Comparison of ENCODE assay signal across 8 mouse cellular contexts in genomic region chr11:83302526-83303251, GRCm38 (mm10). TPM values are rescaled to one million over a fixed set of nuclear protein-coding genes. Genes with fewer than 3 reads are reported as not detected.
DNase-seq lines count a peak whose midpoint lies in the region; ATAC-seq and TF ChIP-seq lines count a peak whose summit lies in the region.

Gene Pex12, minus strand, starts transcription at chr11:83302586.

- H3K27me3 ChIP-seq in forebrain, embryonic 10.5 days (ENCODE audit: poor library complexity, severe bottlenecking), result no peaks in the 10 kb centered on the region
- no peaks in the 10 kb centered on the region for H3K27me3 ChIP-seq in heart, embryonic 15.5 days
- H3K27me3 ChIP-seq in liver, embryonic 14.5 days (ENCODE audit: control insufficient read depth, insufficient read depth, low read length), result no peaks in the 10 kb centered on the region
- H3K27me3 ChIP-seq in neural tube, embryonic 11.5 days (ENCODE audit: control insufficient read depth, insufficient read depth, low read length), result no peaks in the 10 kb centered on the region
- H3K27me3 ChIP-seq in stomach, postnatal 0 days (ENCODE audit: control insufficient read depth, insufficient read depth, low read length), result no peaks in the 10 kb centered on the region

- TF ChIP-seq EP300 in liver, embryonic 14.5 days (IDR thresholded peaks at IDR 0.05; ENCODE audit: low read depth), result peak; percentile 48; the same call in 1 of the 2 replicates
- no peak for TF ChIP-seq EP300 in stomach, postnatal 0 days (optimal IDR thresholded peaks at IDR 0.05)

- peak; percentile 91 to 95 for DNase-seq in CD8-positive naive resting alpha-beta T cell, adult 2 months (ENCODE audit: low read depth in 2 of 2, low spot score in 2 of 2)
- peak; percentile 98 for DNase-seq in c-Kit-positive CD71-negative TER-119-negative erythroid progenitor cells, embryonic 14.5 days (ENCODE audit: low read depth)
- peak; percentile 96 for DNase-seq in forebrain, embryonic 10.5 days (ENCODE audit: extremely low spot score, low spot score)
- DNase-seq in kidney, postnatal 25 days, result peak; percentile 96 to 97
- peak; percentile 93 to 94 (median 94) for DNase-seq in liver, embryonic 14.5 days (ENCODE audit: low read depth in 3 of 3, low spot score in 3 of 3)
- peak; percentile 97 for DNase-seq in neural tube, embryonic 11.5 days (ENCODE audit: low spot score)
- peak; percentile 97 for DNase-seq in stomach, postnatal 0 days (ENCODE audit: low spot score)

- H3K4me2 ChIP-seq in heart, embryonic 15.5 days, result peak within 1 kb of the TSS; percentile 80
- H3K4me2 ChIP-seq in liver, embryonic 14.5 days (ENCODE audit: low read depth), result peak within 1 kb of the TSS; percentile 95
- H3K4me2 ChIP-seq in neural tube, embryonic 11.5 days (ENCODE audit: low read depth), result peak within 1 kb of the TSS; percentile 76
- H3K4me2 ChIP-seq in stomach, postnatal 0 days (replicated peaks; ENCODE audit: low read depth), result peak within 1 kb of the TSS; percentile 72

- peak within 1 kb of the TSS; percentile 95 for H3K27ac ChIP-seq in forebrain, embryonic 10.5 days
- H3K27ac ChIP-seq in heart, embryonic 15.5 days, result peak within 1 kb of the TSS; percentile 92
- H3K27ac ChIP-seq in liver, embryonic 14.5 days, result peak within 1 kb of the TSS; percentile 91
- peak within 1 kb of the TSS; percentile 94 for H3K27ac ChIP-seq in neural tube, embryonic 11.5 days (ENCODE audit: low read depth, low read length)
- H3K27ac ChIP-seq in stomach, postnatal 0 days (replicated peaks), result peak within 1 kb of the TSS; percentile 73

- H3K9ac ChIP-seq in heart, embryonic 15.5 days, result peak within 1 kb of the TSS; percentile 86
- H3K9ac ChIP-seq in liver, embryonic 14.5 days (replicated peaks), result peak within 1 kb of the TSS; percentile 93
- peak within 1 kb of the TSS; percentile 93 for H3K9ac ChIP-seq in neural tube, embryonic 11.5 days (ENCODE audit: low read length)
- peak within 1 kb of the TSS; percentile 61 for H3K9ac ChIP-seq in stomach, postnatal 0 days (ENCODE audit: low read length)

- WGBS in forebrain, embryonic 10.5 days, result under 1% methylated on average over 51 of the region's 51 CpGs
- under 1% methylated on average over 51 of the region's 51 CpGs for WGBS in heart, embryonic 15.5 days
- under 1% methylated on average over 51 of the region's 51 CpGs for WGBS in liver, embryonic 14.5 days (ENCODE audit: insufficient replicate concordance)
- under 1% methylated on average over 51 of the region's 51 CpGs for WGBS in neural tube, embryonic 11.5 days
- WGBS in stomach, postnatal 0 days, result under 1% methylated on average over 51 of the region's 51 CpGs

- peak within 1 kb of the TSS; percentile 98 for H3K4me3 ChIP-seq in forebrain, embryonic 10.5 days
- H3K4me3 ChIP-seq in heart, embryonic 15.5 days, result peak within 1 kb of the TSS; percentile 92
- H3K4me3 ChIP-seq in liver, embryonic 14.5 days (ENCODE audit: insufficient read depth in 1 of 2, low read depth in 2 of 2, low read length in 2 of 2), result peak within 1 kb of the TSS; percentile 83 to 92
- H3K4me3 ChIP-seq in neural tube, embryonic 11.5 days (ENCODE audit: low read depth, low read length), result peak within 1 kb of the TSS; percentile 93
- H3K4me3 ChIP-seq in stomach, postnatal 0 days (ENCODE audit: low read depth, low read length), result peak within 1 kb of the TSS; percentile 50

- no peaks in the 10 kb centered on the region for H3K9me3 ChIP-seq in forebrain, embryonic 10.5 days
- H3K9me3 ChIP-seq in heart, embryonic 15.5 days (replicated peaks), result no peaks in the 10 kb centered on the region
- no peaks in the 10 kb centered on the region for H3K9me3 ChIP-seq in liver, embryonic 14.5 days (ENCODE audit: control insufficient read depth, low read length)
- no peaks in the 10 kb centered on the region for H3K9me3 ChIP-seq in neural tube, embryonic 11.5 days (ENCODE audit: control insufficient read depth, low read length)
- H3K9me3 ChIP-seq in stomach, postnatal 0 days (ENCODE audit: control insufficient read depth, low read length), result no peaks in the 10 kb centered on the region

- peaks cover 6% of the 10 kb centered on the region; the same call in 1 of the 2 replicates for H3K36me3 ChIP-seq in forebrain, embryonic 10.5 days (replicated peaks)
- no peaks in the 10 kb centered on the region for H3K36me3 ChIP-seq in heart, embryonic 15.5 days
- H3K36me3 ChIP-seq in liver, embryonic 14.5 days (replicated peaks; ENCODE audit: control insufficient read depth, insufficient read depth, low read depth), result no peaks in the 10 kb centered on the region
- H3K36me3 ChIP-seq in neural tube, embryonic 11.5 days (ENCODE audit: control insufficient read depth, insufficient read depth, low read length), result no peaks in the 10 kb centered on the region
- no peaks in the 10 kb centered on the region for H3K36me3 ChIP-seq in stomach, postnatal 0 days (ENCODE audit: control insufficient read depth, insufficient read depth, low read length)

- peaks cover 35% of the 10 kb centered on the region for H3K4me1 ChIP-seq in forebrain, embryonic 10.5 days
- H3K4me1 ChIP-seq in heart, embryonic 15.5 days (replicated peaks), result peaks cover 32% of the 10 kb centered on the region
- H3K4me1 ChIP-seq in liver, embryonic 14.5 days (replicated peaks; ENCODE audit: control insufficient read depth in 2 of 2, insufficient read depth in 2 of 2, low read length in 1 of 2), result peaks cover 18 to 20% of the 10 kb centered on the region in 2 experiments
- H3K4me1 ChIP-seq in neural tube, embryonic 11.5 days (ENCODE audit: control insufficient read depth, insufficient read depth, low read length), result peaks cover 16% of the 10 kb centered on the region
- H3K4me1 ChIP-seq in stomach, postnatal 0 days (replicated peaks; ENCODE audit: control insufficient read depth, insufficient read depth), result 0 out of 2 replicates have a peak, but pooled peaks cover 2% of the 10 kb centered on the region

- peak; percentile 58 for ATAC-seq in heart, embryonic 15.5 days (replicated peaks; ENCODE audit: insufficient number of reproducible peaks, insufficient read depth, low FRiP score, low read depth)
- peak; percentile 69 for ATAC-seq in liver, embryonic 14.5 days (ENCODE audit: insufficient read depth)
- ATAC-seq in neural tube, embryonic 11.5 days (ENCODE audit: insufficient read depth, low FRiP score, low TSS enrichment), result peak; percentile 69
- peak; percentile 86 for ATAC-seq in stomach, postnatal 0 days (ENCODE audit: low FRiP score, low TSS enrichment)

- no peak for TF ChIP-seq CTCF in liver, embryonic 14.5 days (IDR thresholded peaks at IDR 0.05; ENCODE audit: low read depth)
- no peak for TF ChIP-seq CTCF in stomach, postnatal 0 days (IDR thresholded peaks at IDR 0.05; ENCODE audit: low read depth)

RNA-seq across cellular contexts. Expression of gene Pex12, which starts in this region (rescaled TPM):
- 16.4 and 16.6 TPM in 2 replicates for polyA plus RNA-seq in forebrain, embryonic 10.5 days (2016; fragmentation: Nextera tagmentation; extraction: Ambion mirVana)
- polyA plus RNA-seq in heart, embryonic 15.5 days (2015; fragmentation: Nextera tagmentation; extraction: Ambion mirVana), result 7.9 and 8.9 TPM in 2 replicates
- 3.1 and 3.4 TPM in 2 replicates for polyA plus RNA-seq in liver, embryonic 14.5 days (2012; rRNA removed)
- polyA plus RNA-seq in liver, embryonic 14.5 days (2014; fragmentation: Nextera tagmentation; extraction: Ambion mirVana), result 4.2 and 4.8 TPM in 2 replicates
- polyA plus RNA-seq in neural tube, embryonic 11.5 days (2014; fragmentation: Nextera tagmentation; extraction: Ambion mirVana), result 17.0 and 17.9 TPM in 2 replicates
- 9.1 and 10.1 TPM in 2 replicates for polyA plus RNA-seq in stomach, postnatal 0 days (2015; fragmentation: Nextera tagmentation; extraction: Ambion mirVana)

Comparison
In these comparisons a context has a peak if more than half of its experiments do, and no peak if none do; other contexts are left out.
1. Peak in every context shown above with its lines: DNase-seq, ATAC-seq, H3K4me3 ChIP-seq and H3K27ac ChIP-seq.